Comparison of ENCODE assay signal across 21 mouse cellular contexts in the genomic region with DNA sequence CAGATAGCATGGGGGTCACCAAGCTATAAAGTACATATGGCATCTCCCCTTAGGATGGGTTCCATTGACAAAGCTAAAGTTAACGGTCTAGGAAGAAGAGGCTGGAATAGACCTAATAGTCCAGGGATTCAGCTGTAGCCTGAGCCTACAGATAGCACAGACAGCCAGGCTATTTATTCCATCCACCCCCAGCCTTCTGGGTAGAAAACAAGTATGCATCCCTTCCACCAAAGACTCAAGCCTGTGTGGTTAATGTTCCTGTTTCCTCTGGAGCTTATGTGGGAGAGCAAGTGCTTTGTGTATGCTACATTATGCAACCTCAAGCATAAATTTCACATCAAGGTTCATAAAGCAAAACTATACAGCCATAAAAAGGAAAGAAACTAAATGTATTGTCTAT.
A peak's percentile ranks its signal among the peaks of the same experiment; 100 is the strongest.
DNase-seq lines count a peak whose midpoint lies in the region; ATAC-seq lines count a peak whose summit lies in the region.
"Had no signal": no experiment of that assay in that cellular context is flagged by ENCODE, and none has a peak within 500 bp of the region (broad histone marks: within the 10 kb centered on the region; RNA-seq: fewer than 3 reads in every experiment).

No protein-coding gene starts in this region.

- ATAC-seq in forebrain, embryonic 11.5 days (replicated peaks; ENCODE audit: low FRiP score): no peak
- ATAC-seq: forebrain, embryonic 15.5 days; hindbrain, postnatal 0 days had no signal

- H3K4me2 ChIP-seq in forebrain, embryonic 11.5 days (ENCODE audit: low read depth, low read length, severe bottlenecking): no peak overlapping the region
- H3K4me2 ChIP-seq: forebrain, embryonic 15.5 days; heart, embryonic 11.5 days; heart, embryonic 15.5 days; hindbrain, embryonic 13.5 days had no signal

- 89% methylated on average over 1 of the region's 1 CpGs for WGBS in forebrain, embryonic 11.5 days

- H3K27ac ChIP-seq in forebrain, embryonic 11.5 days (ENCODE audit: low read depth, low read length): no peak overlapping the region
- H3K27ac ChIP-seq: embryonic facial prominence, embryonic 10.5 days; forebrain, embryonic 10.5 days; forebrain, embryonic 15.5 days; heart, adult 2 months; heart, embryonic 15.5 days; hindbrain, embryonic 13.5 days; hindbrain, postnatal 0 days had no signal

- no peaks in the 10 kb centered on the region for H3K36me3 ChIP-seq in forebrain, embryonic 11.5 days (ENCODE audit: control insufficient read depth, insufficient read depth, low read length)
- H3K36me3 ChIP-seq: embryonic facial prominence, embryonic 10.5 days; forebrain, embryonic 10.5 days; forebrain, embryonic 15.5 days; heart, embryonic 15.5 days; hindbrain, embryonic 13.5 days had no signal

- peak; percentile 16 to 39 for DNase-seq in frontal cortex, adult 2 months (ENCODE audit: extremely low spot score in 1 of 2, low spot score in 1 of 2)
- no peak for DNase-seq in frontal cortex, postnatal 25 days (ENCODE audit: low spot score in 2 of 2)
- DNase-seq in left cerebral cortex, adult 9 months (ENCODE audit: low spot score in 2 of 2): peak; percentile 3 to 37
- DNase-seq in left cerebral cortex, postnatal 36 days (ENCODE audit: low spot score in 2 of 2): no peak
- DNase-seq in brain, adult 2 months (ENCODE audit: low read depth, low spot score): peak; percentile 68
- peak; percentile 2 to 41 for DNase-seq in right cerebral cortex, postnatal 36 days (ENCODE audit: low spot score in 2 of 2)
- no peak for DNase-seq in forebrain, embryonic 11.5 days (ENCODE audit: low spot score)
- DNase-seq: adrenal gland, postnatal 14 days; cerebellum, adult 2 months; cerebellum, postnatal 10 days; gastrocnemius, postnatal 14 days; heart, adult 2 months; heart, postnatal 14 days had no signal

- no peaks in the 10 kb centered on the region for H3K27me3 ChIP-seq in forebrain, embryonic 11.5 days (ENCODE audit: control insufficient read depth, insufficient read depth, low read length)
- H3K27me3 ChIP-seq: forebrain, embryonic 15.5 days; heart, embryonic 15.5 days; hindbrain, embryonic 13.5 days had no signal

- no peak overlapping the region for H3K9ac ChIP-seq in forebrain, embryonic 11.5 days (ENCODE audit: low read length)
- H3K9ac ChIP-seq: forebrain, embryonic 15.5 days; heart, embryonic 15.5 days; hindbrain, embryonic 13.5 days had no signal

- H3K4me1 ChIP-seq in forebrain, embryonic 11.5 days (replicated peaks; ENCODE audit: control insufficient read depth, insufficient read depth, low read length): no peaks in the 10 kb centered on the region
- H3K4me1 ChIP-seq: embryonic facial prominence, embryonic 10.5 days; forebrain, embryonic 10.5 days; forebrain, embryonic 15.5 days; heart, embryonic 15.5 days; hindbrain, embryonic 13.5 days had no signal

- H3K4me3 ChIP-seq in forebrain, embryonic 11.5 days (ENCODE audit: low read depth, low read length): no peak overlapping the region
- H3K4me3 ChIP-seq: embryonic facial prominence, embryonic 10.5 days; erythroblast, embryonic 14.5 days; forebrain, embryonic 10.5 days; forebrain, embryonic 15.5 days; heart, adult 2 months; heart, embryonic 15.5 days; hindbrain, embryonic 13.5 days had no signal

- H3K9me3 ChIP-seq in forebrain, embryonic 11.5 days (ENCODE audit: control insufficient read depth, low read length): no peaks in the 10 kb centered on the region
- H3K9me3 ChIP-seq: embryonic facial prominence, embryonic 10.5 days; forebrain, embryonic 10.5 days; forebrain, embryonic 15.5 days; heart, embryonic 15.5 days; hindbrain, embryonic 13.5 days had no signal

- intact Hi-C loops in left cerebral cortex, postnatal 36 days (cut with DNase I): no loop called here

Comparison
In these comparisons a context has a peak if more than half of its experiments do, and no peak if none do; other contexts are left out.
1. DNase-seq: peak in frontal cortex, adult 2 months (2 of 2), left cerebral cortex, adult 9 months (2 of 2), brain, adult 2 months (single experiment) and right cerebral cortex, postnatal 36 days (2 of 2); none in frontal cortex, postnatal 25 days (0 of 2), left cerebral cortex, postnatal 36 days (0 of 2) and forebrain, embryonic 11.5 days (single experiment).